Mouse (Mus musculus): ENCODE measurements around the gene Pfn2.

GRCm38 (mm10) chr3:57847760-57848185 lies at the start of gene Pfn2:
- TF ChIP-seq CTCF (IDR thresholded peaks at IDR 0.05; ENCODE audit: low read depth): no peak
- TF ChIP-seq EP300 (IDR thresholded peaks at IDR 0.05; ENCODE audit: low read depth): no peak
